Mouse (Mus musculus): Measurements from ENCODE around the gene Surf2.
"Not testable (repeated sequence)": the region's sequence is repeated elsewhere in the genome, so short reads cannot be mapped to it uniquely, and the experiment has no call there.

Gene Surf2

GRCm38 (mm10) chr2:26915927-26916728 lies at the start of gene Surf2, which contains the start of gene Surf1:
Gene Surf2, plus strand, starts transcription at chr2:26916367.
Gene Surf1, minus strand, starts transcription at chr2:26916530.
- peak; percentile 74 for DNase-seq (ENCODE audit: low read depth, low spot score)

- DNase-seq (ENCODE audit: low read depth, low spot score): no peak
Measured at GRCm38 (mm10) chr2:26870666-26871065, 45.5 kb upstream of the Surf2 start.

GRCm38 (mm10) chr2:26878571-26878970 lies 37.6 kb upstream of the Surf2 start:
- no peak for DNase-seq (ENCODE audit: low read depth, low spot score)

GRCm38 (mm10) chr2:26885541-26885940 lies 30.6 kb upstream of the Surf2 start:
- DNase-seq (ENCODE audit: low read depth, low spot score): not testable (repeated sequence)

GRCm38 (mm10) chr2:26886170-26886569 lies 30.0 kb upstream of the Surf2 start:
- DNase-seq (ENCODE audit: low read depth, low spot score): not testable (repeated sequence)

- DNase-seq (ENCODE audit: low read depth, low spot score): no peak
Measured at GRCm38 (mm10) chr2:26895898-26896297, 20.3 kb upstream of the Surf2 start.

GRCm38 (mm10) chr2:26900731-26901130 lies 15.4 kb upstream of the Surf2 start:
- no peak for DNase-seq (ENCODE audit: low read depth, low spot score)

GRCm38 (mm10) chr2:26901834-26902400 lies 14.2 kb upstream of the Surf2 start:
- DNase-seq (ENCODE audit: low read depth, low spot score): no peak

GRCm38 (mm10) chr2:26902467-26903220 lies 13.5 kb upstream of the Surf2 start, which contains the start of gene Surf6:
Gene Surf6, minus strand, starts transcription at chr2:26902879.
- DNase-seq (ENCODE audit: low read depth, low spot score): peak; percentile 97

GRCm38 (mm10) chr2:26903311-26903710 lies 12.9 kb upstream of the Surf2 start:
- no peak for DNase-seq (ENCODE audit: low read depth, low spot score)

- DNase-seq (ENCODE audit: low read depth, low spot score): no peak
Measured at GRCm38 (mm10) chr2:26905936-26906335, 10.2 kb upstream of the Surf2 start.

GRCm38 (mm10) chr2:26906431-26906830 lies 9.7 kb upstream of the Surf2 start:
- DNase-seq (ENCODE audit: low read depth, low spot score): no peak

- peak; percentile 30 for DNase-seq (ENCODE audit: low read depth, low spot score)
Measured at GRCm38 (mm10) chr2:26907109-26907508, 9.1 kb upstream of the Surf2 start.

GRCm38 (mm10) chr2:26908710-26909386 lies 7.3 kb upstream of the Surf2 start:
- DNase-seq (ENCODE audit: low read depth, low spot score): no peak

- no peak for DNase-seq (ENCODE audit: low read depth, low spot score)
Measured at GRCm38 (mm10) chr2:26909387-26909784, 6.8 kb upstream of the Surf2 start.

GRCm38 (mm10) chr2:26910124-26910993 lies 5.8 kb upstream of the Surf2 start, which contains the start of the genes Med22 and Rpl7a:
Gene Med22, minus strand, starts transcription at chr2:26910677.
Gene Rpl7a, plus strand, starts transcription at chr2:26910764.
- peak; percentile 99 for DNase-seq (ENCODE audit: low read depth, low spot score)

GRCm38 (mm10) chr2:26910994-26911765 lies 5.0 kb upstream of the Surf2 start:
- DNase-seq (ENCODE audit: low read depth, low spot score): peak; percentile 58

- no peak for DNase-seq (ENCODE audit: low read depth, low spot score)
Measured at GRCm38 (mm10) chr2:26912253-26912770, 3.9 kb upstream of the Surf2 start.

- DNase-seq (ENCODE audit: low read depth, low spot score): no peak
Measured at GRCm38 (mm10) chr2:26913416-26914147, 2.6 kb upstream of the Surf2 start.

All from forelimb bud, embryonic 11.5 days (tissue).